Mouse (Mus musculus) frontal cortex, postnatal 14 days (tissue): ENCODE measurements around the gene Cd82.
A peak's percentile ranks its signal among the peaks of the same experiment; 100 is the strongest.

ENCODE experiments used
- DNase-seq, 2 experiments: peaks; one replicate each; pipeline ENCODE4 v3.0.0; 2022; ENCODE audit warnings: low spot score in 2 of 2

Cd82 gene

DNA sequence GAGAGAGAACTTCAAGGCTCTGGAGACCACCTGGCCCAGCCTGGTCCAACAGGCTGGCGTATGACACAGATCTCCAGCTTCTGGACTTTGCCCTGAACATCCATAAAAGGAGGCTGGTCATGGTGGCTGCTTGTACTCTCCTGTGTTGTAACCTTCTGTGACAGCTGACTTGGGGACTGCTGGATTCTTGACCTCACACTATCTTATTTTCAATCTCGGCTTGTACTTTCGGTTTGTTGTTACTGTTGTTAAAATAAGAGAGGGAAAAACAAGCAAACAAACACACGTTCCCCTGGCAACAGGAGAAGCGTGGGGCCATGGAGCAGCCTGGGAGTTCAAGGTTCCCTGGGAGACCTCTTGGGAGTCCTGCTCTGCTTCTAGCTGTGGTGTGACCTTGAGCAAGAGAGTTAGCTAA is 17.7 kb downstream of the Cd82 start:
- DNase-seq = no peak

DNA sequence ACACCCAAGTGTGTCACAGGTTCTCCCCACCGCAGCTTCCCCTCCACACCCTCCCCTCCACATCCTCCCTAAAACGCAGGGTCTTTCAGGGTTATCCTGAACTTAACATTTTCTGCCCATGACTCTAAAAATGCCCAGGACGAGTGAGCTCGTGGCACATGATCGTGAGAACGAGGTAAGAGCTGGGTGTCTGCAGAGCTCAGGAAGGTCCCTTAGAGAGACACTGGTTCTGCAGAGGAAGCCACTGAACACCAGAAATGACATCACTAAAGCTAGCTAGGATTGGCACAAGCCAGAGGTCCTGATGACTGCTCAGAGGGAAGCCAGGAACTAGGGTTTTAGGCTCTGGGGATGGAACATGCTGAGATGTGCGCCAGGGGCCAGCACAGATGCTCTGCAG is 18.7 kb downstream of the Cd82 start:
- DNase-seq = no peak

DNA sequence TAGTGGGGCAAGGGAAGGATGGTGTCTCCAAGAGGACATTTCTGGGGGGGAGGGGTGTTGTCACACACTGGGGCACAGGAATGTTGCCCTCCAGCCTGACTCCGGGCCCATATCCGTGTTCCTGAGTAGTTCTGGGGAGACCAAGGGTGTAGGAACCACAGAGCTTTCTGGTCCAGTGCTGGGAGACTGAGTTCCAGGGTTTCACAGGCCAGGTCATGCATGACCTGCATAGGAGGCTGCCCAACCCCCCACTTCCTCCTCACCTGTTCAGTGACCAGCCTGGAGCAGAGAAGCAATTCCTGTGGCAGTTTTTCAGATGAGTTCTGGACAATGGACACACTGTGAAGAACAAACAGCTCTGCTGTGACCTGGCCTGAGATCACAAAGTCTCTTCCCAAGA is 19.8 kb downstream of the Cd82 start:
- DNase-seq = no peak

DNA sequence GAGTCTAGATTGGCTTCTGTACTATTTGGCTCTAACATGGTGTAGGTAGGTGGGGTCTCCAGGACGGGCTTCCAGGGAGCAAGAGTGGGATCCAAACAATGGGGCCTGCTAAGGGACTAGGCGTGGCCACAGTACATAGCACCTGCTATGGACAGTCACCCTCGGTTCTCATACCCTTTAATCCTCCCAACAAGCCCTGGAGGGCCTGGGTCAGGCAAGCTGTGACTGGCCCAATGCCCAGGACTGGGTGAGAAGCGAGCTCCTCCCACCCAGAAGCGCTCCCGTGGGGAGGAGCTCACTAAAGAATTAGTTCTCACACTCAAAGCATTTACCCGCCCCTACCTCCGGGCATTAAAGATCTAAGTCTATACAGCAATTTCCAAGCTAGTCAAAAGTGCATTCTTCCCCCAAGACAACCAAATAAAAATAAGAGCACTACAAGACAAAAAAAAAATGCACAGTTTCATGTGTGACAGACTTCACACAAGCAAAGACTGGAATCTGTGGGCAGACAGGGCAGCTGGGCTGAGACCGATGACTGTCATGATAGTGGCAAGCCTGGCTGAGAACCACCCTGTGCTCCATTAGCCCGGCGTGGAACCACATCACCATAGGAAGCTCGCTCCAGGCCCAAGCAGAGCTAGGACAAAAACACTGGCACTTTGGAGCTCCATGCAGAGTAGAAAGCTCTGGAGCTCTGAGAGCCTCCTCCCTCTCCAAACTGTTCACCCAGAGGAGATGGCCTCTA is 23.0 kb downstream of the Cd82 start:
- DNase-seq = no peak

DNA sequence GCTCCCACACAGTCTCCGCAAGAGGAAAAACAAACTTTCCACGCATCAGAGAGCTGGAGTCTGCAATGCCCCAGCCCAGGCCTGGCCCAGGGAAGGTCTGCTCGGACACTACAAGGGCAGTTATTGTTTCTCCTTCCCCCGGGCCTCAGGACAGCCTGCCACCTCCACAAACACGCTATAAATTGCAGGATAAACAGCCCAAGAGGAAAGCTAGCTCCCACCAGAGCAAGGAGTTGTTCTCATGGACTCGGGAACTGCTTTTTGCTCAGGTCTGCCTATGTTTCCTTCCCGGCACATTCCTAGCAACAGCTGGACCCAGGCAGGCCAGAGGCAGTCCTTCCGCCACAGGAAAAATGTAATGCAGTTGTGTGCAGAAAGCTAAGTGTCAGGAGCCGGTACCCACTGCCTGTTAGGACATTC is 23.6 kb downstream of the Cd82 start:
- DNase-seq = no peak

DNA sequence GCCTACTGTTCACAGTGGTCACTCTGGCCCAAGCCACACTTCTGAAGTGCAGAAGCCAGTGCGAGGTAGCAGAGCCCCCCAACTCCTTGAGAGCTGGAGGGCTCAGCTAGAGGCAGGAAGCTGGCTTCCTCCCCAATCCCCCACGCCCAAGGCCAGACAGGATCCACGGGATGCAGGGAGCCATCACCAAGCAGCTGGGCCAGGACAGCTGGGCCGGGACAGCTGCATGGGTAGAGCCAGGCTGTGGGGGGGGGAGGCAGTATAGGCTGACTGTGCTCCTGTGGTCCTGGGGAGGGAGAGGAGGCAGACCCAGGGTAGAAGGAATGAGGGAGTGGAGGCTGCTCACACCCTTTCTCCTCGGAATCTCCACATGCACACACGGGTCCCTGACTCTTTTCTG is 24.6 kb downstream of the Cd82 start:
- DNase-seq = no peak

DNA sequence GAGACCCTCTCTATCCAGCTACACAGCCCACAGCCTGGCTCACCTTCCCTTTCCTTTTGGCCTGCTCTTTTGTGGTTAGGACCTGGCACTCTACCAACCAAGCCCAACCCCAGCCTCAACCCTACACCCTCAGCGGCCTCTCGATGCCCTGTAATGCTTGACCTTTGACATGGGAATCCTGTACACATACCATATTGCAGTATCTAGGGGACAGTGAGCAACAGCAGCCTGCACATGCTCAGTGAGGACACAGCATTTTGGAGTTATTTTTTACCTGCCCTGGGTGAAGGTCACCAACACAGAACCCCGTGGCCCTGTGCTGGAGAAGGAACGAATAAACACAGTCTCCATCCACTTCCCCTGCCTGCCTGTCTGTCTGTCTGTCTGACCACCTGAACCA is 27.4 kb downstream of the Cd82 start:
- DNase-seq = no peak

DNA sequence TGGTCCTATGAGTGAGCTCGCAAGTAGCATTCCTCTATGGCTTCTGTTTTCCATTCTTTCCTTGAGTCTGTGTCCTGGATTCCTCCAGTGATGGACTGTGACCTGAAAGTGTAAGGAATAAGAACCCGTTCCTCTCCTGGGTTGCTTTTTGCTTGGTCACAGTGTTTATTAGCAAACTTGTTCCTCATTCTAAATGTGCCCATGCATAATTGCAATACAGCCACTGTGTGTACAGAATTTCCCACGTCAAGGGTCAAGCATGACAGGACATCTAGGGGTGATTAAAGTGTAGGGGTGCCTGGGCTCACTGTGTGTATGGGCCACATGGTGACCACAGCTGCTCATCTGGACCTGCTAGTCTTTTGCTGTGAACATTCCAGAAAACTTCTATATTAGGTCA is 28.0 kb downstream of the Cd82 start:
- no peak for DNase-seq

DNA sequence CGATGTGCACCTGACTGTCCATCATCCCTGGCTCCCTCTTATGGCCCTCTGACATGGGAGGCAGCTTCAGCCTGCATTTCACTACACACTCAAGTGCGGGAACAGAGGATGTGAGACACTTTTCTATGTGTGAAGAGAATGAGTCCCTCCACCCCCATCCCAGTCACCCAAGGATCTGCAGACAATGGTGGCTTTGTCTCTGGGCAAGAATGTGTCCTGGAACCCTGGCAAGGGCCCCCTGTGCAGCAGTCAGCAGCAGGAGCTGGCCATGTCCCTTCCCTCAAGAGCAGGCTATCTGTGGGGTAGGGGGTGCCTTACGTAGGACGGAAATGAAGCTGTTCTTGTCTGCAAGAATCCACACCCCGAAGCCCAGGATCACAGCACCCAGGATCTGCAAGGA is 29.4 kb downstream of the Cd82 start:
- DNase-seq = no peak

DNA sequence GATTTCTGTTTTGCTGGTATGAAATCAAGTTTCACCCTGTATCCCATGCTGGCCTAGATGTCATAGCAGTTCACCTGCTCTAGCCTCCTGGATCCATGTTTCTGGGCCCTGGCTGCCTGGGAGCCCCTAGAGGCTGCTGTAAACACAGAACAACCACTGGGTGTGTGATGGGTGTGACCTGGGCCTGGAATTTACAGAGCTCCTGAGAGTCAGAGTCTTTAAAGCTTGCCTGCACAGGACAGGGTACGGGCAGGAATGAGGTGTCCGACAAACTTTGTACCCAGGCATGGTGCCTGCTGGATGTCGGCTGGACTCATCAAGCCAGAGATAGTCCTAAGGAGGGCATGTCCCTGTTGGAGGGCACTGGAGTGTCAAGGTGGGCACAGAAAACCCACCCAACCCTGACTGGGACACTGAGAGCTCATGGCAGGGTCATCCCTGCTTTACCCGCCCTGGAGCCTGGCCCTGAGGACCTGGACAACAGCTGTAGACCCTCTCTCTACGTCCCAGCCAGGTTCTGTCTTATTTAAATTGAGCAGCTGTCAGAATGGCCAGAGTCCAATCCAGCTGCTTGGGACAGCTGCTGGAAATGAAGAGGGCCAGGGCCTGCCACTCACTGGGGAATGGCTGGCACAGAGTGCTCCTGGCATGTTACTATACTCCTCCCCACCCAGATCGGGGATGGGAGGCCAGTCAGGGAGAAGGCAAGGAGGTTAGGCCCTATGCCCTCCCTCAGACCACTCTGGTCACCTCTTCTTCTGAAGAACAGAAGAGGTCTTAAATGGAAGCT is 30.1 kb downstream of the Cd82 start:
- no peak for DNase-seq

DNA sequence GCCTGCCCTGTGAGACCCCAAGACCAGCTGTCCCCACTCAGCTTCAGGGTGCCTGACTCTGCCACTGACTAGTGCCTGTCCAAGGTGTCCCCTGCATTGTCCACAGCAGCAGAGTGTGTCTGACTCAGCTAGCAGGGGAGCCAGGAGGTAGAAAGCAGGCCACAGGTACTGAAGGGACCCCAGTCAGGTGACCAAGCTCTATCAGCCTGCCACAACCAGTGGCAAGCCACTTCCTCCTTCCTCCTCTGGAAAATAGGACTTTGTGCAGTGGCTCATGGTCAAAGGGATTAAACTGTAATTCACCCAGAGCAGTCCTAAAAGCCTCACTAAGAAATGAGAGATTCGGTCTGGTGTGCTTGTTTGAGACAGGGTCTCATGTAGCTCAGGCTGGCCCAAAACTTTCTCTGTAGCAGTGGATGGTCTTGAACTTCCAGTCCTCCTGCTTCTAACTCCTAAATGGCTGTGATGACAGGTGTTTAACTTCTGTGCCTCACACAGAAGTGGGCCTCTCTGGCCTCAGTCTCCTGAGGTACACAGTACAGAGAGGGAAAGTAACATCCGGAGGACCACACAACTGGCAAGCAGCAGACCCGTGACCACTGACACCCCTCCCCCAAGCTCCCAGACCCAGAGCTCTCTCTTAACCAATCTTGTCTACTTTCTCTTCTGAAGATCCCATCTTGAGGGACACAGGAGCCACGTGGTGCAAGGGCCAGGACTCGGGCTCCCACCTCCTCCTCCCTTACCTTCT is 31.2 kb downstream of the Cd82 start:
- DNase-seq = no peak

DNA sequence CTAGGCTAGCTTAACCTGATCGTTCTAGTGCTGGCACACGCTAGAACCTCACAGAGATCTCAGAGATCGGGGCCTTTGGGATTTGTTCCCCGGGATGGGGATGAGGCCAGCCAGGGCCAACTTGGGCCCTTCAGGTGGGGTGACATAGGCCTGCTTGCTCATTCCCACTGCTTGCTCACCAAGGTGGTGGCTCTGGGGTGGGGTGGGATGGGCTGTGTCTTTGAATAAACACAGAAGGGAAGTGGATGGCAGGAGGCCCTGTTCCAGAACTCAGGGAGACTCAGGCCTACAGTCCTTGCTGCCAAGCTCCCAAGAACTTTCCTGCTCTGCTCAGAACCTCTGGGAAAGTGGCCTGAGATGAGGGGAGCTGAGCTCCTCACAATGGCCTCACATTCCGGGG is 31.9 kb downstream of the Cd82 start:
- no peak for DNase-seq

DNA sequence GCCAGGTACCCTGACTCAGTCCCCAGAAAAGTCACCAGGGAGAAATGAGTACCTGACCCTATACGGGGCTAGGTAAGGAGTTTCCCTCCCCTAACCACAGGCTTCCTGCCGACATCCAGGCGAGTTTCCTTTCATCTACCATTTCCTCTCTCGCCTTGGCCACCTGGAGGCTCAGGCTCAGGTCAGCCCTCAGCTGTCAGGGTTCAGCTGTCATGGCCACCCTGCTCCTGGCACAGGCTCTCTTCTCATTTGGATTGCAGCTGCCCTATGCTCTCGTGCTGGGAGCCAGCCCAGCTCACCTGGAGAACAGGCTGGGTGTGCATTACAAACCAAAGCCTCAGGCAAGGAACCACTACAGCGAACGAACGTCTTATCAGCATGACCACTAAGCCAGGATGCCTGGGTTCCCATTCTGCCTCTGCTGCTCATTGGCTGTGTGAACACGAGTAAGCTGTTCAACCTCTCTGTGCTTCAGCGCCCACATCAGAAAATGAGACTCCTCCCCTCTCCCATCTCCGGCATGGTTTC is 34.9 kb downstream of the Cd82 start:
- no peak for DNase-seq

DNA sequence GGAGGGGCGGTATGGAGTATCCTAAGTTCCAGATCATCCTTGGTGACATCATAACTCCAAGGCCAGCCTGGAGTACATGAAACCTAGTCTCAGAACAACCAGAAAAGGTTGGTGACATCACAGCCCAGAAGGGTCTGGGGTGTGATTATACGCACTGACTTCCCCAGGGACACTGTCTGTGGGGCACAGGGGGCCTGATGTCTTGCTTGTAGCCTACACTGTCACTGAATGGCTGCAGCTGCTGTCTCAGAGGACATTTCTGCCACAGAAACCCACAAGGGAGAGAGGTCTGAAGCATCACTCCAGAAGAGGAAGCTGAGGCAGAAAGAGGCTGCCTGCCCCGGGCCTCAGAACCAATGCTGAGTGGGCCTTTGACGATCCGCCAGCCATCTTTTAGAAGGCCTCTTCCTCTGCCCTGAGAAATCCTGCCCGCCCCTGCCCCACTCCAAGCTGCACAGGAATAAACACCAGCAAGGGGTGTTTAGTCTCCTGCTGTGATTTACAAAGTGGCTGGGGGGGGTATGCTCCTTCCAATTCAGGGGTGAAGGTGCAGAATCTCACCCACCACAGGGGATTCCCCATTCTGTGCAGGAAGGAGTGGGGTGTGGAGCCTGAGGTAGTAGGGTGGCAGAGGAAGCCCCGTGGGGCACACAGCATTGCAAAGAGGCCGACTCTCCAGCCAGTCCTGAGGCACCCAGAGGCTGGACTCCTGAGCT is 35.8 kb downstream of the Cd82 start:
- DNase-seq = no peak

DNA sequence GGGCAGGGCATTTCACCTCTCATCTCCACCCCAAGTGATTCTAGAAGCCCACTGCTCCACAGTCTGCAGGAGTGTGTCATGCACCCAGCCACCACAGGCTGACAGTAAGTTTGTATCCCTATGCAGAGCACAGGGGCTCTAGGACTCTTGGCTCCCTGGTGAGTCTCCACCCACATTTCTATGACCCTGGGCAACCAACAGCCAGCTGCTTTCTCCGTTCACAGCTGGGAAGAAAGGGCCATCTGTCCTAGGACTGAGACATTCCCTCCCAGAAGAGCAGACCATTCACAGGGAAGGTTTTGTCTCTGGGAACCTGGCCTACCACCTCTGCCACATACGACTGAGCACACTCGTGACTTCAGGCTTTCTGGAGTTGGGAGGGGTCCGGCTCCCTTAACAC is 37.1 kb downstream of the Cd82 start:
- DNase-seq = no peak

DNA sequence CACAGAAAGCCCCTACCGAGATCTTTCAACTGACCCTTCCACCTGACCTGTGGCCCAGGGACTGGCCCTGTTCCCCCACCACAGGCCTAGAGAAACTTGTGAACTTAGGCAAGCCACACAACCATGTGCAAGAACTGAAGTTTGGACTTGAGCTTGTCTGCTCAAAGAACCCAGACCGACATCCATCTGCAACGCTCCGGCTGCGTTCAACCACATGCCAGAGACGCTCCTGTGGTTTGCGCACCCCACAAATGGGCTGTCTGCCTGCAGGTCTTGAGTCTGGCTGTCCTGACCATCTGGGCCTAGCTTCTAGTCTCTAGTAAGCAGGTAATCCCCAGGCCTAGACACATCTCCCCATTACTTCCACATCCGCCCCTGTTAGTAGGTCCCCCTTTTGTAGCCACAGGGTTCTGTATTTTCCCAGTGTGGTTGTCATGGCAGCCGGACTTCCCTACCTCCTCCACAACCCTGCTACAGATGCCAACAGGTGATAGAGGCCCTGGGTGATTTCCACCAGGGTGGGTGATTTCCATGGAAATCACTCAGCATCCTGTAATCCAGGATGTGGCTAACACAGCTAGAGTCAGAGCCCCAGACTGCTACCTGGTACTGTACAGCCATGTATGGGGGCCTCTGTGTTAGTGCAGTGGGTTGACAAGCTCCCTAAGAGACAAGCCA is 38.5 kb downstream of the Cd82 start:
- DNase-seq = no peak

DNA sequence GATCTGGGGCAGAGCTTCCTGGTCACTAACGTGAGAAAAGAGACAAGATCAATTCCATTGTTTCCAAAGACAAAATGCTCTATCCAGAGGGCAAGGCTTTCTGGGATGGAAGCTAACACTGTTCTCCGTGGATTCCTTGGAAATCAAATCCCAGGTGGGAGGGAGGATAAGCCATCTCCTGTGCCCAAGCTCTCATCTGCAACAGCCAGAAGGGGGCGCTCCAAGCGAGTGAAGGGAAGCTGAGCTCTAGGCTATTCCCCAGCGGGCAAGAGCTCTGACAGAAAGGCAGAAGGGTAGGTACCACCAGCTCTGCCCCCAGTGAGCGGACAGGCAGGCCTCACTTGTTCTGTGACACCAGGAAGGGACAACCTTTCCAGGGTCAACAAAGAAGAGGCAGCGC is 41.6 kb downstream of the Cd82 start:
- peak; percentile 49 to 62 for DNase-seq

DNA sequence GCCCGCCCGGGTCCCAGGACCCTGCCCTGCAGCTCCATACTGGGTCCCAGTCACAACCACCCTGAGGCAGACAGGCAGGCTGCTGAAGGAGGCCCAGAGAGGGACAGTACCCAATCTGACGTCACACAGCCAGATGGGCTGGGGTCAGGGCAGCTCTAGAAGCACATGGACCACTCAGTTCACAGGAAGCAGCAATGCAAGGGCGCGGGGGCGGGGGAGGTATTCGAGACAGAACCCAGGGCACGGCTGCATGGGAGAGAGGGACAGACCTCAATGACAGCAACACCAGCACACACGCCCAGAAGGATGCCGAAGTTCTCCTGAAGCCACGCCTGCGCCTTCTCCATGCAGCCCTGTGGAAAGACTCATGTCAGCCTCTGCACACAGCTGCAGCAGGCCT is 43.0 kb downstream of the Cd82 start:
- DNase-seq = no peak

DNA sequence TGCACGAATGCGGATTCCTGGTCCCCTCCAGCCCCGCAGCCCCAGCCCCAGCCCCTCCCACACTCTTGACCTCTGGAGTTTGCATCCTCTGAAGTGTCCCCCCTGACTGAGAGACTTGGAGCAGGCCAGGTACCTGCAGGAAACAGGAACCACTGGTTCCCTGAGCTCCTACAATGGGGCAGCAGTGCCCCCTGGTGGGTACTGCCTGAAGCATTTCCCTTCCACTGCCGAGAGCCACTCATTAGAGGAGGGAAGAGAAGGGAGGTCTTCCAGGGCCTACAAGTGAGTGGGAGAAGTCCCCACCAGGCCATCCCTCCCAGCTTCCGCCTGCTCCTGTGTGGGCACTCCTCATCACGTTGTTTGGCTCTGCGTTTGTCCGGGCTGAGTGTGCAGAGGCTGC is 44.5 kb downstream of the Cd82 start:
- peak; percentile 51 to 77 for DNase-seq

DNA sequence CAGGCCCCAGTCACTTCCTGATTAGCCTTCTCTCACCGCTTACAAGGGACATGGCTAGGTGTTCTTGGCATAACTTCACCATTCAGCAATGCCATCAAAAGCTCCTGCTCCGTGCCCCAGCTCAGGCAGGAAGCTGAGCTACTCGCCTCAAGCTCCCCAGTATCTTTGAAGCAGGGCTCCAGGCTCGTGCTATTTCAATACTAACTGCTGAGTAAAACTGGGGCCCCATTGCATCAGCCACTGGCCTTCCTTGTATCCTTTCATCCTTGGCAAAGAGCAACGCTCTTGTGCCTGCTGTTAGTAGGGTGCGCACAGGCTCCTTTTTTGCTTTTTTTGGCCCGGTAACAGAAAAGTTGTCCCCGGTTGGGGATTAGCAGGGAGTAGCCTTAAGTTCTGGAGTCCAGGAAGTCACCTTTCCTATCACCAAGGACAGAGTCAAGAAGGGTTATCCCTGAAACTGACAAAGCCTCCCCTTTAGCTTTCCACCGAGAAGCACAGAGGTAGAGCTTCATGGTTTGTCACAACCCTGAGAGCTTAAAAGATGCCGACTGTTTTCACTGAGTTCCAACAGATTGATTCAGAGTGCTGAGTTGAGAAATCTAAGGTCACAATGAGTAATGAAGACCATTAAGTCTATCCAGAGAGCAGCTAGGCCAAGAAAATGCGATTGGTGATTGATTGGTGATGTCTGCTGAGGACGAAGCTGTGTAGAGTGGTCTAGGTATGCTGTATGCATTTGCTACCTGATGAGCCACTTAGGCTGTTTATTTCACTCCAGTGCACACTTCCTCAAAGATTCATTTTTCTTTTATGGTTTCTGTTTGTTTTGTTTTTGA is 45.8 kb downstream of the Cd82 start:
- DNase-seq = no peak
